Mouse (Mus musculus) 3134 (cell line): Measurements from ENCODE around the gene Usp4.

Source experiments
- DNase-seq: peaks from one replicate; pipeline ENCODE4 v3.0.0-alpha.2; 2011; ENCODE audit warnings: low spot score; ENCODE audit not compliant: insufficient read length; ENCODE audit errors: extremely low read depth

The Usp4 gene

DNA sequence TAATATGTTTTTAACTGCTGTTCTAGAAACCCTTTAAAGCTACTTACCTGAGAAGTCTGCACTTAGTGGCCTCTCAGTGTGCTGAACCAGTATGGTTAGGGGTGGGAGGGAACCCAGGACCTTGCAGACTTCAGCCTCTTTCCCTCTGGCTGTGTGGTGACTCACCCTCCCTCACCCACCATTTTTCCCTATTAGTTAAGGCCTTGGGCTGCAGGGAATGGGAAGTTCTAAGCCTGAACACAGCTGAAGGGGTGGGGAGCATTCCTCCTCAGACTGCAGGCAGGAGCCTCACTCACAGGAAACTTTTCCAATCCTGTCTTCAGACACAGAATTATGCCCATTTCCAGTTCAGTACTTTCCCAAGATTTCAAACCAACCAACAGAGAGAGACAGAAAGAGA is 5.9 kb upstream of the Usp4 start:
- peak; percentile 48 for DNase-seq

- no peak for DNase-seq
Observed at GRCm38 (mm10) chr9:108342301-108342831, 5.3 kb upstream of the Usp4 start.

GRCm38 (mm10) chr9:108343331-108343730 is 4.3 kb upstream of the Usp4 start:
- DNase-seq = no peak

- DNase-seq = no peak
Observed at GRCm38 (mm10) chr9:108343835-108344234, 3.8 kb upstream of the Usp4 start.

DNA sequence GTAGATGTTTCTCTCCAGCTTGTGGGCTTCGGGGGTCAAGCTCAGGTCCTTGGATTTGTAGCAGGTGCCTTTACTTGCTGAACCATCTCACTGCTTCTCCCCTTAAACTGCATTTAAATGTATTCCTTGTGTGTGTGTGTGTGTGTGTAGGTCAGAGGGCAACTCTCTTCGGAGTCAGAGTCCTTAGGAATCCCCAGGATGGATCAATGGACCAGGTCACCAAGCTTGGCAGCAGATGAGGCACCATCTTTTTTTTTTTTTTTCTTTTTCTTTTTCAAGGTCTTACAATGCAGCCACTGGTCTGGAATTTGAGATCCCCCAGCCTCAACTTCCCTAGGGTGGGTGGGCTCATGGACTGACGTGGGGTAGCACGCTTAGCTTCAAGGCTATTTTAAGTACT is 3.2 kb upstream of the Usp4 start:
- no peak for DNase-seq

DNA sequence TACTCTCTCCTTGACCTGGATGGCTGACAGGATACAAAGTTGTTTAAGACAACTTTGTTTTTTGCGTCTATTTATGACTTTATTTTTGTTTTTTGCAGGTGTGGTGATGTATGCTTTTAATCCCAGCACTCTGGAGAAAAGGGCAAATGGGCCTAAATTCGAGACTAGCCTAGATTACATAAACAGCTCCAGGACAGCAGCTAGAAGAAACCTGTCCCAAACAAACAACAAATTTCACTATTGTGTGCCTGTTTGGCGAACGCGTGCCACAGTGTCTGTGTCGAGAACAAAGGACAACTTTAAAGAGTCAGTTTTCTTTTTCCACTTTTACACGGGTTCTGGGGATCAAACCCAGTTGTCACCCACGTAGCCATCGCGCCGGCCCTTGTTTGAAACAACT is 629 bp upstream of the Usp4 start:
- DNase-seq = no peak

DNA sequence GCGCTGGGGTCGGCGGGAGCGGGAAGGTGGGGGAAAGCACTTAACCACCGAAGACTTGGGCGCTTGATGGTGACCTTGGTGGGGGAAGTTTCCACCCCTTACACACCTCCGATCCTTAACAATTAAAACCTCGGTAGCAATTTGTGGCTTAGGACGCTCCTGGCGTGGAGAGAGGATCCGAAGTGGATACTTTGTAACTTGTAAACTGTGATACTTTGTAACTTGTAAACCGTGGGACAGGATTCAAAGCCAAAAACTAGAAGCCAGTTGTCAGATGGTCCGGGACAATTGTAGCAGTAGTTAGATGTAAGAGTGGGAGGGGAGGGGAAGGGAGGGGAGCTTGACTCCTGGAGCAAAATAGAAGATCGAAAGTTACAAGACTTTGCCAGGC is 632 bp downstream of the Usp4 start:
- no peak for DNase-seq

DNA sequence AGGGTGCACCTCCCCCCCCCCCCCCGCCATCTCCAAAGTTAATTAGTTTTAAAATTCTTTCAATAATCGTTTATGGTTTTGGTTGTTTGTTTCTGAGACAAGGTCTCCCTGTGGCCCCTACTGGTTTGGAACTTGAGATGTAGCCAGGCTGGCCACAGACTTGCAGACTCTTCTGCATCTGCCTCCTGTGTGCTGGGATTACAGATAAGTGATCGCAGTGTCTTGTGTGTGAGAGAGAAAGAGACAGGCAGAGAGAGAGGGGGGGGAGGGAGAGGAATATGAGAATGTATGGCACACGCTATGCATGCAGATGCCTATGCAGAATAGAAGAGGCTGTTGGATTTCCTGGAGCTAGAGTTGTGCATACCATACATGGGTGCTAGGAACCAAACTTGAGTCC is 2.1 kb downstream of the Usp4 start:
- DNase-seq = no peak

DNA sequence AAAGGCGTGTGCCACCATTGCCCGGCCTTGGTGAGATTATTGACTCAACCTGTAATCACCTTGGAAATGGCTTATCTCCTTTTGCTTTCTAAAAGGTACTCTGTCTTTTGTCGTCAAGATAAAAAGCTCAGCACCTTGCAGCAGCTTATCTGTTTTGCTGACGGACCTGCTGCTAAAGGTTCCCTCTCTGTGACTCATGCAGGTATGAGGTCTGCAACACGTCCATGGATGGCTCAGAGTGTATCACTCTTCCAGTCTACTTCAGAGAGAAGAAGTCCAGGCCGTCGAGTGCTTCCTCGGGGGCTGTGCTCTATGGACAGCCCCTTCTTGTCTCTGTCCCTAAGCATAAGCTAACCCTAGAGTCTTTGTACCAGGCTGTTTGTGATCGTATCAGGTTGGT is 30.6 kb downstream of the Usp4 start:
- DNase-seq = no peak

GRCm38 (mm10) chr9:108378736-108379135 is 31.1 kb downstream of the Usp4 start:
- no peak for DNase-seq

DNA sequence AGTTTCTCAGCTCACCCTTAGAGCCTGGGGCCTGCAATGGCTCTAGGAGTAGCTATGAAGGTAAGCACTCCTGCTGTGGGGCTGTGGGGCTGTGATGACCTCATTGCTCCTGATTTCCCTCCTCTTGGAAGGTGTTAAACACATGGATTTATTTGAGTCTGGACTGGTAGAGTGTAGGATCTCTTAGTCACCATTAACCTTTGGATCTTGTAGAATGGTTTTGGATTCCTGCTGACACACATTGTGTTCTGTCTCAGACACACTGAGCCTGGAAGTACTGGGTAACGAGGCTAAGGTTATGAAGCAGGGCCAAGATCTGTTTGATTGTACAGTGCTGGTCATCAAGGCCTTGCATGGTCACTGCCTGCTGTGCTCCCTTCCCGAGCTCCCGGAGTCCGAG is 31.6 kb downstream of the Usp4 start:
- no peak for DNase-seq

GRCm38 (mm10) chr9:108381382-108381781 is 33.7 kb downstream of the Usp4 start:
- DNase-seq = no peak

DNA sequence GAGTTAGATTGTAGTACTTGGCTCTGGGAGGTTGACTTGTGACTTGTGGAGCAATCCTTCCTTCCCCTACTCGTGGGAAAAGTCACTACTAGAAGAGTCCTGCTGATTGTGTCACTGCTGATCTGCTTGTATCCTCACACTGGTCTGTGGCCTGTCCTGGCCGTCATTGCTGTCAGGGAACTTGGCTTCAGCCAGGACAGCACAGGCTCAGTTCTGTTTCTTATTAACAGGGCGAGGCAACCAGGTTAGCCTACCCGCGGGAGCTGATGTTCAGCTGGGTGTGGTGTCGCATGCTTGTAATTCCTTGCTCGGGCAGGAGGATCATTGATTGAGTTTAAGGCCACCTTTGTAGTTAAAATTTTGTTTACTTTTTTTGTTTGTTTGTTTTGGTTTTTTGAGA is 37.4 kb downstream of the Usp4 start:
- no peak for DNase-seq

DNA sequence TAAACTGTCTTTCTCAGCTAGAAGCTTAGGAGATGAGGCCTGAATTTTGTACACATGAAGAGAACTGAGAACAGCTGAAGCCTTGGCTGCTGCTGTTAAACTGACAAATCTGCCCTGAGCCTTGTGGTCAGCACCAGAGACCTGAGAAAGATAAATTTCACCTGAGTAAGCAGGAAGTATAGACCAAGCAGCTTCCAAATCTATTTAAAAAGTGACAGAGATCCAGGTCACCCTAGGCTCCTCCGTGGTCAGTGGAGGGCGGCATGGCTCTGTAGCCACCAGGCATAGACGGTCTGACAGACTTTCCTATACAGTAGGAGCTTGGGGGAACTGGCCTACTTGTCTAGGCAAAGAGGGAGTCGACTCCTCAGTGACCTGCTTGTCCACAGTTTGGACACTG is 39.2 kb downstream of the Usp4 start:
- DNase-seq = no peak

DNA sequence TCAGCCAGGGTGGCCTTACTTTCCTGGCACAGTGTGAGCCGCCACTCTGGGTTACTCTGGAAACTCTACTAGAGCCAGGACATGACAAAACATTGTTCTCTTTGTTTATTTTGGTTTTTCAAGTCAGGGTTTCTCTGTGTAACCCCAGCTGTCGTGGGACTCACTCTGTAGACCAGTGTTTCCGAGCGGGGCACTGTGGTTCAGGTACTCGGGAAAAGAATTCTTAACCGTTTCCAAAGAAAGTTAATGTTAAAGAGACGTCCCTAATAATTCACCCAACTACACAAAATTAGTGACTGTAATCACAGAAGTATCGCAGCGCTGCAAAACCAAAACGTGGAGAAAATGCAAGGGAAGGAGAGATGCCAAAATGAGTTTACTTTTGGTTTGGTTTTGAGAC is 40.9 kb downstream of the Usp4 start:
- DNase-seq = no peak

- DNase-seq = no peak
Observed at GRCm38 (mm10) chr9:108389220-108389619, 41.6 kb downstream of the Usp4 start.

DNA sequence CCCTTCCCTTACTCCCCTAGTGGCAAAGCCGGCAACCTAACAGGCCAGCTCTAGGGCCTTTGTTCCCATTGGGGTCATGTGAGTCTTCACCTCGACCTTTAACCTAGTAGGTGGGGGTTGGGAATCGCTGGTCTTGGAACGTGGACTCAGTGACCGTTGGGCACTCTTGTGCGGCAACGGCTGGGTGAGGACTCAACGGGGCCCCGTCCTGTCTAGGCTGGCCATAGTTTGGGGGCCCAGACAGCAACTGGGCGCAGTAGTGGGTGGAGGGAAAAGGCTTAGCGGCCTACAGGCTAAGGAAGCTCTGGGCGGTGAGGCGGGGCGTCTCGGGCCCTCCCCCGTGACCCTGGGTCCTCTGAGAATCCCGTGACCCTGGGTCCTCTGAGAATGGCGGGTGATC is 45.0 kb downstream of the Usp4 start, which contains the start of gene 1700102P08Rik:
TSS of gene 1700102P08Rik (plus strand) at position 130 of the 400 bp plus-strand sequence.
- no peak for DNase-seq

GRCm38 (mm10) chr9:108394191-108394590 is 46.5 kb downstream of the Usp4 start:
- no peak for DNase-seq

GRCm38 (mm10) chr9:108395427-108395826 is 47.8 kb downstream of the Usp4 start:
- no peak for DNase-seq

- DNase-seq = no peak
Observed at GRCm38 (mm10) chr9:108398324-108398723, 50.7 kb downstream of the Usp4 start.

GRCm38 (mm10) chr9:108401186-108401960 is 53.7 kb downstream of the Usp4 start:
- DNase-seq = no peak

DNA sequence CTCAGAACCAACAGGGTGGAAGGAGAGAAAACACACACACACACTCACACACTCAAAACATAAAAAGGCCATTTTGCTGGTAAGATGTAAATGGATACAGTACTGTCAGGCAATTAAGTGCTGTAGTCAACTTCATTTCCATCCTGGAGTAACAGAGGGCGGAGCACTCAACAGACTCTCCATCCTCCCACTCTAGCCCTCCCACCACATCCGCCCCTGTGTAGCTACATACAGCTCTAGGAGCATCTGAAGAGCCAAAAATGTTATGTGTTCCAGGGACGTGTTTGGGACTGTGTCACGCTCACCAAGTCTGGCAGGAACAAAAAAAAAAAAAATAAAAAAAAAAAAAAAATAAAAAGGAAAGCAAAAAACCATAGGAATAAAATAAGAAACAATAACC is 55.4 kb downstream of the Usp4 start:
- DNase-seq = no peak

DNA sequence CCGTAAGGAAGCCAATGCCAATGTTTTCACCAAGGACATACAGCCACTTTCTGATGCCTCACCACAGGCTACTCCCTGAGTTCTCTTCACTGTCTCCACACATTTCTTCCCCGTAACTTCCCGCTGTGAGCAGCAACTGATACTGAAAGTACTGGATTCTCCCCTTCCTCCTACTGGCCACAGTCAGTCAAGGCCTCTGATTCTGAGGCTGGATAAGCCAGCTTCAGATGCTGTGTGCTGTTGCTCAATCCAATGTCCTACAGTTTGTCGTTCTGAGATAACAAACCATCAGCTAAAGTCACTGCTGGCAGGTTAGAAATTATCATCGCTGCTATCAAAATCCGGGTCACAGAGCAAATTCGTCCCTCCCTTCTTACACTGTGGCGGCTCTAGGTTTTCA is 56.8 kb downstream of the Usp4 start:
- no peak for DNase-seq
